Mouse (Mus musculus): ENCODE measurements around the gene Eif1b.

Gene Eif1b

DNA sequence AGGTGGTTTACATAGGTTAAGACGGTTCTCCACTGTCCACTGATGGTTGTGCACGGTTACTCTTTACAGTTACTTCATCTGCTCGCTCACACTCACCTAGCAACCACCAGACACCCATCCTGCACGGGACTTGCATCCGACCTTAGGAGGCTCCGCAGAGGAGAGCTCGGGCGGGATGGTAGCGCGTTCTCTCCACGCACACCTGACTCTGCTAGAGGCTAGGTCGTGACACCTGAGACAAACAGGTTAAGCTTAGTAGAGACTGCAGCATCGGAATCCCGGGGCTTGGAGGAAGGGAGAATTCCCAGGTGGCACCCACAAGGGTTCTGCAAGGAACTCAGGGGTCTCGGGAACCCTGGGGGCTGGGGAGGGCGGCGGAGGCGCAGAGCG lies at the start of gene Eif1b:
Gene Eif1b, plus strand, starts transcription at position 223 of the 390 bp plus-strand sequence.
- DNase-seq (ENCODE audit: low read depth, low spot score) = peak; percentile 67

DNA sequence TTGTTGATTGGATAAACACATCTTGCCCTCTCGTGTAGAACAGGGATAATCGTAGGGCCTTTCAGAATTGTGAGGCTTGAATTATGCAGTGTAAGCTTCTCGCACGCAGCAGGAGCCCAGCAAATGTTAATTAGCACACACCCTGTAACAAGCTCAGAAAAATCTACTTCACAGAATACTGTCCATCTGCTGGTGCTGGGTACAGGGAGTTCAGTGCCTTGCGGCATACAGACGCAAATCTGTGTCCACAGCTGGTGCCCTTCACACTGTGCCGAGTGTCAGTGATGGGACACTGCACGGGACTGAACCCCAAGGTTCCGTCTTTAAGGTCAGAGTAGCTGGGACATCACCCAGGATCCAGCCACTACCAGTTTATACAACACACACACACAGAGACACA lies 47.4 kb upstream of the Eif1b start:
- no peak for DNase-seq (ENCODE audit: low read depth, low spot score)

DNA sequence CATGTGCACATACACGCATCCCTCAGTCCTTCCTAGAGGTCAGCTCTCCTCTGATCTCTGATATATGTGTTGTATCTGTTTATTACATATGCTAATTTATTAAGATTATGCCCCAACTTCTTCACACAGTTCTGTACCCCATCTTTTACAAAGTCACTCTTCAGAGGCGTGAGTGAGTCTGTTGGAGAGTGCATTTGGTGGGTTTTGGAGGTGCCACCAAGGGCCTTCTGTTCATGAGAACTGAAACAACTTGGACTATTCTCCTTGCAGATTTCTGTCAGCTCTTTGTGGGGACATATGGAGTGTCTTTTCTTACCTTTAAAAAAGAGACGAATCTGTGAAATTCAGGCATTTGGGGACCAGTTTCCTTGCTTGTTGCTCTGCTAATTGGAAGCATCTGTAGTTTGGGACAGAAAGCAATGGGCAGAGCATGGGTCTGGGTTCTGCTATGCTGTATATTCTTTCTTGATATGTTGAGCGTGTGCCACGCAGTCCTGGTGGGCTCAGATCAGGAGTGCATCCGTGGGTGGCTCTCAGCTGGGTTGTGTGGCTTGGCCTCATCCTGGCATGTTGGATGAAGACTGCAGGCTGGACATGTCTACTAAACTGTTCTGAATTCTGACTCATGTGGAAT lies 42.2 kb upstream of the Eif1b start:
- DNase-seq (ENCODE audit: low read depth, low spot score) = no peak

DNA sequence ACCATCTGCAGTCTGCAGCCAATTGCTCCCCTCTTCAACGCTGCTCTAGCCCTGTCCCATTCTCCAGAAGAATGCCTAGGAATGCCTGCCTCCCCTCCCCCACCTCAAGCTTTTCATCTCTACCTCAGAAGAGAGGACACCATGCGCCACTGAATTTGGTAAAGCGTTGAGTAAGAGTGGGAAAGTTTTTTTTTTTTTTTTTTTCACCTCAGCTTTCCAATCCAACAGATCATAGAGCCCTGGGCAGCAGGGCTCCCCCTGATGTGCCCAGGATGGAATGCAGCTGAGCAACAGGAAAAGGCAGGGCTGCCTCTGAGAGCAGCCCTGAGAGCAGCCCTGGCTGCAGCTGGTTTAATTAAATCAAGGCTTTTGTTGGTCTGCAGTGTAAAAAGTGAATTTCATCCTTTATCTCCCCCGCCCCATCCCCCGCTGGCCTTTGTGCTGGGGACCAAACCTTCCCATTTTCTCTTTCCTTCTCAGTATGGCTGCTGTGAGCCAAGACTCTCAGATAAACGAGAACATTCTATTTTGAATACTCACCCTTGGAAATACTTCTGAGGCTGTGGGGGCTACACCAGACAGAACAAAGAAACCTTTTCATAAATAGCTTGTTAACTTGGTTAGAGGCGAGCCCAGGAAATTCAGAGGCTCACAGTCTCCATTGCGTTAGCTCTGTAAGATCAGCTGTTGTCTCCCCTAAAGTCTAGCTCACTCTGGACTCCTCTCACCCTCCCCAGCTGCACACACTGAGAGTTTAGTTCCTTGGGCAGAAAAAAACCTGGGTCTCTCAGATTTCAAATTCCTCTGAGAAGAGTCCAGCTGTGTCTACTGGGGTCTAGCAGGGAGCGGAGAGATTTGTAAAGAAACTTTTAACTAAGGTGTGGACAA lies 36.0 kb upstream of the Eif1b start:
- peak; percentile 41 for DNase-seq (ENCODE audit: low read depth, low spot score)

DNA sequence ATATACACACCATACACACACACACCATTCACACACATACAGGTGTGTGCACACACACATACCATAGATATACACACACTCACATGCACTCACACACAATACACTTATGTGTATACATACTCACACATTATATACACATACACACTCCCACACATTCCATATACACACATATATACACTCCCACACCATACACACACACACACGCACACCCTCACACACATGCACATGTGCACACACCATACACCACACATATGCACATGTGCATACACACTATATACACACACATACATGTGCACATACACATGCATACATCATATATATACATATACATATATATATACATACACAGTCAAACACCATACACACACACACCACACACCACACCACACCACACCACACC lies 21.6 kb upstream of the Eif1b start:
- DNase-seq (ENCODE audit: low read depth, low spot score) = no peak

DNA sequence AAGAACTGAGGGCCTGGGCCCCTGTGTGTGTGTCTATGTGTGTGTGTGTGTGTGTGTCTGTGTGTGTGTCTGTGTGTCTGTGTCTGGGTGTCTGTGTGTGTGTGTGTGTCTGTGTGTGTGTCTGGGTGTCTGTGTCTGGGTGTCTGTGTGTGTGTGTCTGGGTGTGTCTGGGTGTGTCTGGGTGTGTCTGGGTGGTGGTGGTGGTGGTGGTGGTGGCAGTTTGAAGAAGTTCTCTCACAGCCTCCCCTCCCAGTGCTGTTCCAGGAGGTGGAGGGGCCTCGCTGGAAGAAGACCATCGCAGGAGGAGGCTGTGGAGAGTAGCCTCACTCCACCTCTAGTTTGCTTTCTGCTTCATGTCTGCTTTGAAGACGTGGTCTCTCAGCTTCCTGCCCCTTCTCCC lies 10.4 kb upstream of the Eif1b start:
- DNase-seq (ENCODE audit: low read depth, low spot score) = no peak

DNA sequence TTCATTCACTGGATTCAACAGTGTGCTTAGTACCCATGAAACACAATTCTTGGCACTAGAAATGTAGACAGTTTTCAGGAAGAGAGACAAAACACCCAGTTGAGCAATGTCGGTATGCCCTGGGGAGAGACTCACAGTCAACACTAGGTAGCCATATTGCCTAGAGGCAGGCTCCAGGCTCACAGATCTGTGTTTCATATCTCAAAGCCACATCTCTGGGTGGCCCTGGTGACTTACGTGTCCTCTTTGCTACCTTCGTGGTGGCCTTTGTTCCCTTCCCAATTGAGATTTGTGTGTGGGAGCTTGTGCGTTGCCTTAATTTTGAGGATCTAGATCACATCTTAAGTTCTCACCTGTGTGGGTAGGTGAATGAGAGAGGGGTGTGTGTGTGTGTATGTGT lies 9.7 kb upstream of the Eif1b start:
- no peak for DNase-seq (ENCODE audit: low read depth, low spot score)

DNA sequence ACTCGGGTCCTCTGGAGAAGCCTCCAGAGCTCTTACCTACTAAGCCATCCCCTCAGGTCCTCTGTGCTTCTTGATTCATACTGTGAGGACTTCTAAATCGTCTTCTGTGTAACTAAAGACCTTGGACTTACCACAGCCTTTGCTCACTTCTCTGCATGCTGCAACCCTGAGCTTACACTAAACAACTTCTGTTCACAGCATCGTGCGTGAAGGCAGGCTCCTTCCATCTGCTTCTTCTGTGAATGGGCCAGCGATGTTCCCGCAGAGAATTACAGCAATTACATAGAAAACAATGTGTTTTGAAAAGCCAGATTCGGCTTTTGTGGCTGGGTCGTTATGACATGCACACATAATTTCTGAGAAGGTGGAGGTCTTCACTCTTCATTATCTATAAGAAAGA lies 8.9 kb upstream of the Eif1b start:
- DNase-seq (ENCODE audit: low read depth, low spot score) = no peak

DNA sequence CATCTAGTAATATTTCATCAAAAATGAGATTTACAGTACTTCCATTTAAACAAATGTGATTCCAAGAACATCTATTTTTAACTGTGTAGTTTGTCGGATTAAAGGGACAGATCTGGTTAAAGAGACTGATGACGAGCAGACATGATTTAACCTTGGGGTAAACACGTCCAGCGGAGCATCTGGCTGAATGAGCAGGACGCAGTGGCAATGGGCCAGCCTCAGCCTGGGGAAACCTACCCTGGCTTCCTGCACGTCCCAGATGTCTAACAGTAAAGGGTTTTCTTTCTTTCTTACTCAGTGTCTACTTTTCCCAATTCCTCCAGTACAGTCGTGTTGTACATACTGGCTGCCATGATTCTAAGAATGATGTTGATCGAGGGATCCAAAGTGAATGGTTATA lies 5.0 kb upstream of the Eif1b start:
- no peak for DNase-seq (ENCODE audit: low read depth, low spot score)

DNA sequence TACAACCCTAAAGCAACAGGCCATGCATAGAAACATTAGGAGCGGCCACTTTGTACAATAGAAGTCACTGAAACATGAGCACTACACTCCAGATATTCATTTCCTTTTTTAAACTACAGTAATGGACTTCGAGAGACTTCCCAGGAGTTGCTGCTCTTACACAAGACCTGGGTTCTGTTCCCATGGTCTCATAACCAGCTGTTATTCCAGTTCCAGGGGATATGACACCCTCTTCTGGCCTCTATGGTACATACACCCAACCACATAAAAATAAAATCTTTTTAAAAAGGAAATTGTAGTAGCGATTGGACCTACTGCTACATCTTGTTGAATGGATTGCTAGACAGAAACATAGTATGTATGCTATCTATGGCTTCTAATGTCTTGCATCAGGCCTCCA lies 523 bp upstream of the Eif1b start:
- DNase-seq (ENCODE audit: low read depth, low spot score) = peak; percentile 26

DNA sequence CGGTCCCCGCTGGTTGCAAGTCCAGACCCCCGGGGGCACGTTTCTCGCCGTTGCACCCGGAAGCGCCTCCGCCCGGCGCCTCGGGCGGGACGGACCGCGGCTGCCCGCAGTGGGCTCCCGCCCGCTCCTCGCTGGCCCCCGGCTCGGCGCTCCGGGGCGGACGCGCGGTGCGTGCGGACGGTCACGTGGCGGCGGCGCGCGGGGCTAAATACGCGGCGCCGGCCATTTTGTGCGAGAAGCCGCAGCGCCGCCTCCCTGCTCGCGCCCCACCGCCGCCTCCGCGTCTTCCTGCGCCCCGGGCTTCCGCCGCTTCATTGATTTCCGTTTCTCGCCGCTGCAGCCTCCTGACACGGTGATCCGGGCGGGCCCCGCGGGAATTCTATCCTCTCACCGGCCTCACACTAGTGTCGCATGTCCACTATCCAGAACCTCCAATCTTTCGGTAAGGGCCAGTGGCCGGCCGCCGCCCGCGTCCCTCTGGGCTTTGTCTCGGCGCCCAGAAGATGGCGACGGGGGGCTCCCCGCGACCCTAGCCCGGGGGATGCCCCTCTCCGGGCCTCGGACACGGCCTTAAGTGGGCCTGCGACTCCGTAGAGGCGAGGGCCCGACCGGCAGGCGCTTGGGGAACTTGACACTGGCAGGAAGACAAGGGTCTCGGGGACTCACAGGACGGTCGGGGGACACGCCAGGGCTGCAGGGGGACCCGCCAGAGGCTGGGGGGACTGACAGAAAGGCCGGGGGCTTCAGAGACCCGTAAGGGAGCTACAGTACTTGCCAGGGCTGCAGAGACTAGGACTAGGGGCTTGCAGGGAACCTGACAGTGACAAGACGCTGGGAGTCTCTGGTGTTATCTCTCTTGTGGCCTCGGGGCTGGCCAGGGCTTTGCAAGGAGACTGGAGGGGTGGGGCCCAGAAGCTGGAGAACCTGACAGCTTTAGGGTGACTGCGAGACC lies 644 bp downstream of the Eif1b start:
- DNase-seq (ENCODE audit: low read depth, low spot score) = peak; percentile 76

DNA sequence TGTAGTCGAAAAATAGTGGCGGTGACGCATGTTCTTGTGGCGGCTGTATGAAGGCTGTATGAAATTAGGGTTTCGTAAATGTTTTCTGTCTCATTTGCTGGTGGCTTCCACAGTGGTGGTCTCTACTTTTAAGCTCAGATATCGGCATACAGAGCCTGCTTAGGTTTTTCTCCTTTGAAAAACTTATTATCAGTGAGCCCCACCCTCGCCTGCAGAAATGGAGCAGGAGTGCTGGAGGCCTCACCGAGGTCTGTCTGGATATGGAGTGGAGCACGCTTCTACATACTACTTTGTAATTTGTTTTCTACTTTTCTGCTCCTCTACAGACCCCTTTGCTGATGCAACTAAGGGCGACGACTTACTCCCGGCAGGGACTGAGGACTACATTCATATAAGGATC lies 1.7 kb downstream of the Eif1b start:
- no peak for DNase-seq (ENCODE audit: low read depth, low spot score)

DNA sequence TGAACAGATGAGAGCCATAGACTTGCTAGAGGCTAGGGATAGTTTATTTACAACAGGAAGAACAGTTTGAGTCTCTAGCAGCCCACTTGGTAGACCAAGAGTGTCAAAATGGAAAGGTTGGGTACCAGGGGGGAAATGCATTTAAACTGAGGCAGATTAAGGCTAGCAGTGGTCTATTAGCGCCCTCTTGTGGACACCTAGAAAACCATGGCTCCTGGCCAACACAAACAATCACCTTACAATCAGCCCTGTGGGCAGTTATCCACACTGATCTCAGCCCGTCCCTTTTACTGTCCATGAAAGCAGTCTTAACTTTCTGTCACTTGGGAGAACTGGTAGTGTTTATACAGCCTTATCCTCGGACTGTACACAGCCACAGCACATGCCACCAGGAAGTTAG lies 4.7 kb downstream of the Eif1b start:
- peak; percentile 74 for DNase-seq (ENCODE audit: low read depth, low spot score)

DNA sequence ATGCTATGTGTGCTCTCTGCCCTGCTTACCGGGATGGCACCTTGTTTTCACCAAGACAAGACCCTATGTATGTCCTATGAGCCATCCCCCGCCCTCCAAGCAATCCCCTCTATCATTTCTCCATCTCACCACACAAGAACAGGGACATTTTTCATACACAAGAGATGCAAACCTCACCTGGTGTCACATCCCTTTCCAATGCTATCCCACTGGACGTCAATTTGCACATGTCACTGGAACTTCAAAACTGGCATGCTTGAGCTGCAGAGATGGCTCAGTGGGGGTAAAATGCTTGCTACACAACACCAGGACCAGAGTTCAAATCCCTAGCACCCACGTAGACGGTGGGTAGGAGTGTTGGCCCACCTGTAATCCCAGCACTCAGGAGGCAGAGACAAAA lies 6.0 kb downstream of the Eif1b start:
- no peak for DNase-seq (ENCODE audit: low read depth, low spot score)

DNA sequence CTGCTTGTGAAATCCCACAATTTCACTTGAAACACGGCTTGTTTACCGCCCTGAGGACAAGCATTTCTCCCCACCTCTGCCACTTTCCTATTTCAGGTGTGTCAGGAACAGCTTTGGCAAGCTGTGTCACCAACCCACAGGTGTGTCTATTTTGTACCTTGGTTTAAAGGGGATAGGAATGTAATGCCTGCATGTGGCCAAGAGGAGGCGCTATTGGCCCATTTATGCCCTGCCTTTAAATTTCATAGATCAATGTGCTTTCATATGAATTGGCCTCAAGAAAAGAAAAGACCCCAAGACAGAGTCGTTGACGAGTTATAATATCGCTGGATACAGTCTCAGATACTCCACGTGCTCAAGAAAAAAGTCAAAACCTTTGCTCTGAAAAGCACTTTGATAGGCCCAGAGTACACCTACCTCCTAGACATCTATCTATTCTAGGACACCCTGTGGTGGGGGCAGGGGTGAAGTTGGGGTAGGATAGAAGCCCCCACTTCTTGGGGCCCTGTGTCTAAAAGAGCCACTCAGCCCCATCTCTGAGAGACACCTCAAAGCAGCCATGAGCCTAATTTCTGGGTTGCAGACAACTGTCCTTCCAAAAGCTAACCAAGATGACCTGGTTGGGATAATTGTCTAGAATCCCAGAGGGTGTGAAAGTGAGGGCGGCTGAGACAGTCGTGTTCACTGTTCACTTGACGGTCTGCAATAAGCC lies 9.3 kb downstream of the Eif1b start:
- DNase-seq (ENCODE audit: low read depth, low spot score) = peak; percentile 50

DNA sequence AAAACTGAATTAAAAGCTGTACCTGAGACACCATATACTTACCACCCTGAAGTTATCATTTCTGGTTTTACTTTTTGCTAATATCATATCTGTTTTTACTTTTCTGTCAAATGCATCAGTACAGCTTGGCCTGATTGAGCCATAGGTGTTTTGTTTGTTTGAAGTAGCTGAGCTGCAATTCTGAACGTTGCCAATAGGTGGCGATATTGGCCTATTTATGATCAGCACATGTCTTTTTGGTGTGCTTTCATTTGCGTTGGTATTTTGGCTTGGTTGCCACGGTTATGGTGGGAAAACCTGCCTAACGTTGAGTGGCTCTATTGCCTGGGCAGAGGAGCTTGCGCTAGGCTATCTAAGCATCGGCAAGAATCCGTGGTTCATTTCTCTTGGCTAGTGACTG lies 10.0 kb downstream of the Eif1b start:
- DNase-seq (ENCODE audit: low read depth, low spot score) = peak; percentile 89

DNA sequence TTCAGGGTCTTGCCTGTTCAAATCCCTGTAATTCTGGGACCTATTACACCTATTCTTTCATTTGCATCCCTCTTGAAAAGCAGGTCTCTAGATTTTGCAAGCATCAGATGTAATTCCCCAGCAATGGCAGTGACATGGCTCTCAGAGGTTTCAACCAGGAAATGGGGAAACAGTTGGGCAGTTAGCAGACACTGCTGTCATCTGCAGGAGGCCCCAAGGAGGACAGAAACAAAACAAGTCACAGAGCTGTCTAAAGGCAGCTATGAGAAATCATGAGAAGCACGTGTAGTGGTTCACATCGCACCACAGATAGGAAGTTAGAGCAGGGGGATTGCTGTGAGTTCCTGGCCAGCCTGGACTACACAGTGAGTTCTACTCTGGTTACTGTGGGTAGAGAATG lies 12.4 kb downstream of the Eif1b start:
- no peak for DNase-seq (ENCODE audit: low read depth, low spot score)

DNA sequence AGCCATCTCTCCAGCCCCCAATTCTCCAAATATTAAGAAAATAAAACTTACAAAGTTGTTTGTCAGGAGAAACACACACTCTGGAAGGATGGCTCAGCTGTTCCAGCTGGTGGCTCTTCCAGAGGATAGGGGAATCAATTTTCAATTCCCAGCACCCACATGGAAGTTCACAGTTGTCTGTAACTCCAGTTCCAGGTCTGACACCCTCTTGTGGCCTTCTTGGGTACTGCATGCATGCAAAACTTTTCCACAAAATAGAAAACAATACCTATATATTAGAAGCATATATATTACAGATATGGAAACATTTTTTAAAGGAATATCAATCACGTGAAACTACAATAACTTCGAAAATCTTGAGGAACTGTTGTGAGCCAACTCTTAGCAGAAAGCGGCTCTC lies 19.7 kb downstream of the Eif1b start:
- peak; percentile 42 for DNase-seq (ENCODE audit: low read depth, low spot score)

DNA sequence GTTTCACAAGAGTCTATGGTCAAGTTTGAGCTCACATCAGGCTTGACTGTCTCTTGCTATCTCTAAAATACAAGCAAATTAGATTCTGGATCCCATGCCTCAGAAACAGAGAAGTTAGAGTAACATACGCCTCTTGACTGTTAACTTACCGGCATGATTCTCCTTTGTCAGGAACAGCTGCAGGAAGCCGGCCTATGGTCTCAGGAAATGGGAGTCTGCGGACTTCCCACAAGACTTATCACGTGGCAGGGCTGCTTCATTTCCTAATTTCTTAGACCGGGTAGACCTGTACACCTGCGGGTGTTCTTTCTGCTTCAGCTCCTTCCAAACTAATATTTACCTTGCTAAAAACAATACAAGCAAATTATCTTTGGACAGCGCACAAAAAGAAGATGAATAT lies 24.7 kb downstream of the Eif1b start:
- no peak for DNase-seq (ENCODE audit: low read depth, low spot score)

DNA sequence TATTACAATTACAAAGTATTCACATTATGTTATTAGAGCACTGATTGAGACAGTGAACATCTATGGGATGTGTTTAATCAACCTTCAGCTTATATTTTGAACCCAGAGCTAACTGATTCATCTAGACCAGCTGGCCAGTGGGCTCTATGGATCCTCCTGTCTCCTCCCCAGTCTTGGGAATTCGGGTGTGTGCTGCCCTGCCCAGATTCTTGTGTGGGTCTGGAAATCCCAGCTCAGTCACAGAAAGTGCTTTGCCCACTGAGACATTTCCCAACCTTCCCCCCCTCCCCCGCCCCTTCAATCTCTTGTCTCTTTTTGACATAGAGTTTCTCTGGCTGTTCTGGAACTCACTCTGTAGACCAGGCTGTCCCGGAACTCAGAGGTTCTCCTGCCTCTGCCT lies 26.9 kb downstream of the Eif1b start:
- DNase-seq (ENCODE audit: low read depth, low spot score) = peak; percentile 69

DNA sequence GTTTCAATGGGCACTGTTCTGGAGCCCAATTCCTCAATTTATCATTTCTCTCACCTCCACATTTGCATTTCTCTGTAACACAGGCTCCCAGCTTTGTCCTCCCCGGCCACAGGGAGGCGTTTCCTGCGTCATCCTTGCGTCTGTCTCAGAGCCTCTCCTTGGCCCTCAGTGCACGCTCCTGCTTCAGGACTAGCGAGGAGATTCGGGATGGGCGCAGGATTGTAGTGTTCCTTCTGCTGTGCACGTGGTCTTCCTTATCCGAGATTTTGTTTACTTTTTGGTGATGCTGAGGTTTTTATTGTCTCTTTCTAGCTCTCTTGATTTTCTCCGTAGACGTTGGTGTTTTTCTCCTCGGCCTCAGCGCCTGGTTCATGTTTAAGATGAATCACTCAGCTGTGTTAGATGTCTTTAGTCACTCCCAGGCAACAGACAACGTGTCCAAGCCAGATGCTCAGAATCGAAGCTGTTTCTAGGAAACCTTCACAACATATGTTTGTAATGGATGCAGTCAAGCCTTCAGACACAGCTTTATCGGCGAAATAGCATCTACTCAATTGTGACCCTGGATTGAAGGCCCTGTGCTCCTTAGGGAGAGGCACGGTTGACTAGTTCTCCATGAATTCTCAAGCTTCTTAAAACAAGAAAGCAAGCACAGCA lies 27.6 kb downstream of the Eif1b start:
- peak; percentile 78 for DNase-seq (ENCODE audit: low read depth, low spot score)

Measured in ZHBTc4 (cell line).